Mouse (Mus musculus): ENCODE measurements around the gene Ppm1e. TPM values are rescaled to one million over a fixed set of nuclear protein-coding genes. Genes with fewer than 3 reads are reported as not detected.

Ppm1e gene
- polyA plus RNA-seq (2016; fragmentation: Nextera tagmentation; extraction: Ambion mirVana): 5.8 and 8.5 TPM in 2 replicates

DNA sequence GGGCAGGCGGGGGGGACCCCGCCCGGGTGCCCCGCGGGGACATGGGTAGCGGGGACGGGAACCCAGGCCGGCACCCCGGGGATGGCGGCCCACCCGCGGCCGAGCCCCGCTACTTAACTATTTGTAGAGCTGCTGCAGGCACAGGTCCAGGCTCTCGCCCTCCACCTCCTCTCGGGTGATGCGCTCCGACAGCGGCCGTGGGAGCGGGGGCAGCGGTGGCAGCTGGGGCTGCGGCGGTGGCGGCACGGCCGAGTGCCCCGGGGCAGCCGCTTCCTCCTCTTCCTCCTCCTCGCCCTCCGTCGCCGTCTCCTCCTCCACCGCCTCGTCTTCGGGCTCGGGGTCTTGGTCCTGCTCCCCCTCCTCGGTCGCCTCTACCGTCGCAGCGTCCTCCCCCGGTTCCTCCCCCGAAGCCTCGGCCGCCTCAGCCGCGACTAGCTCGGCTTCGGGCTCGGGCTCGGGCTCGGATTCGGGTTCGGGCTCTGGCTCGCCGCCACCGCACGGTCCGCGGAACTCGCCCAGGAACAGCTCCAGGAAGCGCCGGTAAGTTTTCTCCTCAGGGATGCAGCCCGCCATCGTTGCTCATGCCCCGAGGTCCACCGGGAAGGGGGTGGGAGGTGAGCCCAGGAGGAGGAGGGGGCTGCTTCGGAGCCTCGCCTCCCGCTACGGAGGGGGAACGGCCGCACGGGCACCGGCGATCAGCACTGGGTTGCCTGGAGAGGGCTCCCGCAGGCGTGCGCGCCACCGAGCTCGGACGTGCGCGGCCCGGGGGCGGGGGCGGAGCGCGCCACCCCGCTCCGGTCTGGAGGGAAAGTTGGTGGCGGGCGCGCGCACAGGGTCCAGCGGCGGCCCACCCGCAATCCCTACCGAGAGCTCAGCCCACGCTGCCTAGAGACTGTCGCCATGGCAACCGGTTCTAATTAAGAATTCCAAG, at the start of gene Ppm1e:
Gene Ppm1e, minus strand, starts transcription at position 693 of the 931 bp plus-strand sequence.
- H3K27me3 ChIP-seq (ENCODE audit: low read depth, poor library complexity, severe bottlenecking): peaks cover 18% of the 10 kb centered on the region
- DNase-seq (ENCODE audit: low spot score): peak; percentile 89
- H3K4me3 ChIP-seq: peak within 1 kb of the TSS; percentile 95
- WGBS: under 1% methylated on average over 93 of the region's 104 CpGs
- peaks cover 16% of the 10 kb centered on the region; the same call in 1 of the 2 replicates for H3K36me3 ChIP-seq
- H3K27ac ChIP-seq (replicated peaks): peak within 1 kb of the TSS; percentile 90
- H3K9me3 ChIP-seq (replicated peaks): no peaks in the 10 kb centered on the region
- peaks cover 29% of the 10 kb centered on the region for H3K4me1 ChIP-seq

DNA sequence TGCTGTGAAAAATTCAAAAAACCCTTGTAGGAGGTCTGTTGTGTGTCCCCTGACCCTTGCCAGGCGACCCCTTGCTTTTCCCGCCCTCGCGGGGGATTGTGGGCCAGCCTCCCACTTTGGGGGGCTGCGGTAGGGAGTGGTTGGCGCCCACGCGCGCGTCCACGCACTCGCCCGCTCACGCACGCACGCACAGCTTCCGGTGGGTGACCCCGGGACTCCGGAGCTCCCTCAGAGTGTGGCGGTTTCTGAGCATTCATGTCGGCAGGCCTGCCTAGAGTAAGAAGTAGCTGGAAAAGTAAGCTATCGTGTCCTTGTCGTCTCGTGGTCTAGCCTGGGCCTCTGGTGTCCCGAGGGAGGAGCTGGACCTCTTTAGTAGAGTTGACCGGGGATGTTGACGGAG, 46.1 kb upstream of the Ppm1e start, which contains the start of the genes Rad51c and Tex14:
Gene Rad51c, minus strand, starts transcription at position 79 of the 400 bp plus-strand sequence.
Gene Tex14, plus strand, starts transcription at position 190 of the 400 bp plus-strand sequence.
- H3K4me3 ChIP-seq: peak within 1 kb of the TSS; percentile 63
- peaks cover 25% of the 10 kb centered on the region for H3K36me3 ChIP-seq
- peaks cover 6% of the 10 kb centered on the region for H3K4me1 ChIP-seq
- DNase-seq (ENCODE audit: low spot score): no peak
- WGBS: 77% methylated on average over 27 of the region's 27 CpGs
- H3K9me3 ChIP-seq (replicated peaks): no peaks in the 10 kb centered on the region
- peak within 1 kb of the TSS; percentile 93 for H3K27ac ChIP-seq (replicated peaks)
- no peaks in the 10 kb centered on the region for H3K27me3 ChIP-seq (ENCODE audit: low read depth, poor library complexity, severe bottlenecking)

DNA sequence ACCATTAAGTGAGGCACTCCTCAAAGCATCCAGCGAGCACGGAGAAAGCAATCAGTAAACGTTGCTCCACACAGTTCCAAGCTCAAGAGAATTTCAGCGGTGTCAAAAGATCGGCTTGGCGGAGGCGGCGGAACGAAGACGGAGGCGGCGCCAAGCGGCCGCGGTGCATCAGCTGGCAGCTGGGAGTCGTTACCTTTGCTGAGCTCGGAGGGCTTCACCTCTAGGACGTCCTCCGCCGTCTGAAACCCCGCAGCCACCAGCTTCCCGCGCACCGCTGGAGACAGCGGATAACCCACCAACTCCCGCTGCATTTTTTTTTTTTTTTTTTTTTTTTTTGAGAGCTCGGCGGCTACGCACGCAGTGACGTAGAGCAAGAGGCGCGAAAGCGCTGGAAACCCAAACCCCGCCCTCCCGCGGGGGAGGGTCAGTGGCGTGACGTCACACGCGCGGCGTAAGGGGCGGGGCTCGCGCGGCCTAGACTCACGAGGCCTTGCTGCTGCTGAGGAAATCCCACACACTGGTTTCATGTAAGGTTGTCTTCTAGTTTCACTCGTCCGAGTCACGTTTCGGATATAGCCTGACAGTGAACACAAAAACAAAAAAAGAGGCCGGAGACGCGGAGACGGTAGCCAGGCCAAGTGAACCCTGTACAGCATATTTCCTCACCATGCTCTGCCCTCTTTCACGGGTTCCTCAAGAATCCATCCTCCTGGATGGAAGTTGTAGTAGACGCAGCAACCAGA, 45.5 kb upstream of the Ppm1e start:
- whole genome bisulfite sequencing: 2% methylated on average over 57 of the region's 58 CpGs
- Histone ChIP-seq H3K27me3 (ENCODE audit: low read depth, poor library complexity, severe bottlenecking) (no peaks in the 10 kb centered on the region), H3K36me3 (peaks cover 25% of the 10 kb centered on the region), H3K27ac (replicated peaks) (peak overlapping the region; percentile 93), H3K4me1 (peaks cover 6% of the 10 kb centered on the region), H3K9me3 (replicated peaks) (no peaks in the 10 kb centered on the region), H3K4me3 (peak overlapping the region; percentile 63)
- DNase-seq (ENCODE audit: low spot score): peak; percentile 96

DNA sequence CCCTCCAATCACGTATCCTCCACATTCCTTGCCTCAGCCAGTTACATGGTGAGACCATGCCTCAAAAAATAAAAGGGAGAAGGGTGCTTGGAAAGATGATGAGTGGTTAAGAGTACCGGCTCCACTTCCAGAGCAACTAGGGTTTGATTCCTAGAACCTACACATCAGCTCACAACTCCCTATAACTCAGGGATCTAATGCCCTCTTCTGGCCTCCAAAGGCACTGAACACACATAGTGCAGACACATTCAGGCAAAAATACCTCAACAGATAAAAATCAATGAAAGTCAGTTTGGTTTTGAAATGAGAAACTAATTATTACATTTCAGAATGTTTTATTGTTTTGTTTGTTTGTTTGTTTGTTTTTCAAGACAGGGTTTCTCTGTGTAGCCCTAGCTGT, 39.6 kb upstream of the Ppm1e start:
- Histone ChIP-seq H3K9me3 (replicated peaks) (no peaks in the 10 kb centered on the region), H3K4me1 (no peaks in the 10 kb centered on the region), H3K4me3 (no peak overlapping the region), H3K36me3 (peaks cover 40% of the 10 kb centered on the region), H3K27ac (replicated peaks) (no peak overlapping the region), H3K27me3 (ENCODE audit: low read depth, poor library complexity, severe bottlenecking) (no peaks in the 10 kb centered on the region)
- no peak for DNase-seq (ENCODE audit: low spot score)
- WGBS: 95% methylated on average over 2 of the region's 2 CpGs

DNA sequence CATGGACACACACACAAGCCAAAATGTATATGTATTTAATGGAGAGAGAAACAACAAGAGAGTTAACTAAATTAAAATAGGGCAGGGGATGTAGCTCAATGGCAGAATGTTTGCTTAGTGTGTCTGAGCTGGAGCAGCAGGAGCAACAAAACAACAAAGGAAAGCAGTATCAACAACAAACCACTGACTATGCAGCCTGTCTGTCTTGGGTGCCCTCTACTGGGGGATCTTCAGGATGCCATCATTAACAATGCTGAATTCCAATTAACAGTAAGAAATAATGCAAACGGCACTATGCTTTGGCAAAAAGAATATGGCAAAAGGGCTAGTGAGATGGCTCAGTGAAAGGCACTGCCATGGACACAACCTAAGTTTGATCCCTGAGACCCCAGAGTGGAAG, 35.0 kb upstream of the Ppm1e start:
- H3K27ac ChIP-seq (replicated peaks): no peak overlapping the region; the same call in 1 of the 2 replicates
- peak; percentile 16 for DNase-seq (ENCODE audit: low spot score)
- H3K36me3 ChIP-seq: peaks cover 33% of the 10 kb centered on the region
- H3K9me3 ChIP-seq (replicated peaks): no peaks in the 10 kb centered on the region
- 53% methylated on average over 1 of the region's 1 CpGs for WGBS
- H3K27me3 ChIP-seq (ENCODE audit: low read depth, poor library complexity, severe bottlenecking): no peaks in the 10 kb centered on the region
- no peak overlapping the region for H3K4me3 ChIP-seq
- H3K4me1 ChIP-seq: no peaks in the 10 kb centered on the region

DNA sequence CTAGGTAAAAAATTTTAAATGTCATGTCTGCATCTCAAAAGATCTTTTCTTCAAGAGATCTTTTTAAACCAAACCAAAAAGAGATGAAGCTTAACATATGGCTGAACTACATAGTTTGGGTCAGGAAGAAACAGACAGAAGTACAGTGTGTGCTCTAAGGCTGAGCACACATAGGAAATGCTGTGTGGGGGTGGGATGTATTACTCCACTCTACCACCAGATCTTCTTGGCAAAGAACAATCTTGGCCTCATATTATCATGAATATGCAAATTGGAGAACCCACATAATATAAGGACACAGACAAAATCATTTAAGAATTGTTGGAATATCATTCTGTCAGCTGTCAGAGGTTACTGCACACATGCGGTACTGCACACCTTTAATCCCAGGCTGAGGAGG, 26.9 kb upstream of the Ppm1e start:
- 100% methylated on average over 1 of the region's 1 CpGs for WGBS
- H3K9me3 ChIP-seq (replicated peaks): no peaks in the 10 kb centered on the region
- H3K4me1 ChIP-seq: no peaks in the 10 kb centered on the region
- no peak overlapping the region for H3K27ac ChIP-seq (replicated peaks)
- H3K4me3 ChIP-seq: no peak overlapping the region
- peaks cover 6% of the 10 kb centered on the region; the same call in 1 of the 2 replicates for H3K36me3 ChIP-seq
- H3K27me3 ChIP-seq (ENCODE audit: low read depth, poor library complexity, severe bottlenecking): no peaks in the 10 kb centered on the region
- DNase-seq (ENCODE audit: low spot score): no peak

DNA sequence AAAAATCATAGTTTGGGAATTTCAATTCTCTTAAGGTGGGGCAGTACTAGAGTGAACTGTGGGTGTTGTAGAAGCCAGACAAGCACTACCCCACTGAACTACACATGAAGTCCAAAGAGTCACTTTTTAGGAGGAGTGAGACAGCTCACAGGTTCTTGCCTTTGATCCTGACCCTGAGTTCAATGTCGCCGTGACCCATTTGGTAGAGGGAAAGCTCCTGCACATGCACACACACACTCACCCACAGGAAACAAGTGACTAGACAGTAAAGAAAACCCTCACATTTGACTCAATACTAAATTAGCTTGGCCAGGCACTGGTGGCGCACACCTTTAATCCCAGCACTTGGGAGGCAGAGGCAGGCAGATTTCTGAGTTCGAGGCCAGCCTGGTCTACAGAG, 25.7 kb upstream of the Ppm1e start:
- no peaks in the 10 kb centered on the region for H3K9me3 ChIP-seq (replicated peaks)
- no peaks in the 10 kb centered on the region for H3K4me1 ChIP-seq
- peaks cover 15% of the 10 kb centered on the region for H3K36me3 ChIP-seq
- H3K27ac ChIP-seq (replicated peaks): no peak overlapping the region
- 95% methylated on average over 4 of the region's 4 CpGs for WGBS
- no peak overlapping the region for H3K4me3 ChIP-seq
- DNase-seq (ENCODE audit: low spot score): no peak
- no peaks in the 10 kb centered on the region for H3K27me3 ChIP-seq (ENCODE audit: low read depth, poor library complexity, severe bottlenecking)

DNA sequence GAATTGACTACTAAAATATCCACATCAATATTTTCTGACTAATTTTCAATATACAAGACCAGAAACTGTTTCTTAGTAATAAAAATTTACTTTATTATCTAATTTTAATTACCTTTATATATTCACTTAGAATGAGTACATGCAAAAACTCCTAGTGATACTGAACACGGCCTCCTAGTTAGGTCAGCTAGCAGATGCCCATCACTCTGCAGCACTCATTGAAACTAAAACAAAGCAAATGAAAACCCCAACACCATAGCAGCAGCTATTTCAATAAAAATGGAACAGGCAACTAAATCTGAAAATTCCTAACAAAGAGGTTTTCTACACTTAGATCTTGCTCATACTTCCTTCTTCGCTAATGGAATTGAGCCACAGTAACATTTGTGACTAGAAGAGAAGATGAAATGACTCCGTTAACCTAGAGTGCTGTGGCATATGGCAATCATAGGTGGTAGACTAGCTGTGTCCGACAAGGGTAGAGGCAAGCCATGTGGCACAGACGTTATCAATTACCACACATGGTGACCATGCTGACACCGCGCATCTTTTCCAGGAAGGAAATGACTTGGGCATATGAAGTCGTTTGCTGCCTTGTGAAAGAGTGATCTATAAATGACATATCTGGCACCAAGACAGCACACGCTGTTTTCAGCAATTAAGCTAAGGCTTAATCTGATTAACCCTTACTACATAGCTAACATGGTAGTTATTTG, 9.2 kb upstream of the Ppm1e start:
- Histone ChIP-seq H3K9me3 (replicated peaks) (no peaks in the 10 kb centered on the region), H3K36me3 (no peaks in the 10 kb centered on the region), H3K27ac (replicated peaks) (no peak overlapping the region), H3K4me3 (no peak overlapping the region), H3K27me3 (ENCODE audit: low read depth, poor library complexity, severe bottlenecking) (no peaks in the 10 kb centered on the region), H3K4me1 (no peaks in the 10 kb centered on the region)
- WGBS: 79% methylated on average over 9 of the region's 9 CpGs
- DNase-seq (ENCODE audit: low spot score): no peak

DNA sequence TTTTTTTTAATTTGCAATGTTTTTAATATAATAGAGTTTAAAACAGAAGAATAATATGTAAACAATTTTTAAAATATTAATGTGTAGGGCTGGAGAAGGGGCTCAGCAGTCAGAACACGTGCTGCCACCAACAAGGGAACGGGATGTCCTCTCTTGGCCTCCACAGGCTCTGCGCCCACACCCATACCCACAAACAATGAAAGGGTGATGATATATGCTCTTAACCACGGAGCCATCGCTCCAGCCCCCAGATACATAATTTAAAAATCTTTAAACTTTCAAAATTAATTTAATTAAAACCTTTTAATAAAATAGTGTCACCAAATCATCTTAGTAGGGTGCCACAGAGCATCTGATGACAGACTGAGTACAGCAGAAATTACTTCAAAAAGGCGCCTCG, 8.2 kb upstream of the Ppm1e start:
- no peaks in the 10 kb centered on the region for H3K27me3 ChIP-seq (ENCODE audit: low read depth, poor library complexity, severe bottlenecking)
- no peaks in the 10 kb centered on the region for H3K36me3 ChIP-seq
- H3K9me3 ChIP-seq (replicated peaks): no peaks in the 10 kb centered on the region
- DNase-seq (ENCODE audit: low spot score): no peak
- no peaks in the 10 kb centered on the region for H3K4me1 ChIP-seq
- H3K27ac ChIP-seq (replicated peaks): no peak overlapping the region
- WGBS: 88% methylated on average over 7 of the region's 7 CpGs
- no peak overlapping the region for H3K4me3 ChIP-seq

DNA sequence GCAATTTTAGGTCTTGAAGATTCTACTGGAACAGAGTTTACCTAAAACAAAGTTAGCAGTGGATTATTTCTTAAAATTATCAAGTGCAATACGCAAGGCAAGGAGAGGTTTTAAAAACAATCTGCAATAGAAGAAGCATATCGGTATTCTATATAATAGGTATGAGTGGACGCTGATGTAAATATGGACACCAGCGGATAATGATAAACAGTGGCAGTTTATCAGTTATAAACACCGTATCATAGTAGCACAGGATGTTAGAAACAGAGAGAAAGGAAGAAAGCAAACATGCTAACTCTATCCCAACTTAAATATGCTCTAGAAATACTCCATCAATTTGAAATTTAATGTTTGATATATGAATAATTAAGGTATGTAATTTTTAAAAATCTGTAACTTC, 6.3 kb upstream of the Ppm1e start:
- Histone ChIP-seq H3K4me1 (no peaks in the 10 kb centered on the region), H3K4me3 (no peak overlapping the region), H3K27me3 (ENCODE audit: low read depth, poor library complexity, severe bottlenecking) (0 out of 2 replicates have a peak, but pooled peaks cover under 1% of the 10 kb centered on the region), H3K36me3 (no peaks in the 10 kb centered on the region), H3K9me3 (replicated peaks) (no peaks in the 10 kb centered on the region), H3K27ac (replicated peaks) (no peak overlapping the region)
- 94% methylated on average over 5 of the region's 5 CpGs for WGBS
- DNase-seq (ENCODE audit: low spot score): no peak

DNA sequence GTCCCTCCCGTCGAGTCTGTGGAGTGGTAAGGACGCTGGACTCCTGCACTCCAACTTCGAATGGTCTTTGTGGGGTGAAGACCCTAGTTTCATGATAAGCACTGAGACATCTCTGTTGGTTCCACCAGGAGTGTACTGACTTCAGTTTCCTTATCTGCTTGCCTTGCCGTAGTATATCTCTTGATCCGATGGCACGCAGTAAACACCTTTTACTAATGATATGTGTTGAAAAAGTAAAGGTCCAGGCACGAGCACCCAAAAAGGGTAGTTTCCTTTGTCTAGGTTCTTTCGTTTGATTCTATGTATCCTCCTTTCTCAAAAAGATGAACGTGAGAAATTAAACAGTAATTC, 414 bp upstream of the Ppm1e start:
- peak overlapping the region; percentile 90 for H3K27ac ChIP-seq (replicated peaks)
- peak overlapping the region; percentile 95 for H3K4me3 ChIP-seq
- H3K36me3 ChIP-seq: peaks cover 10% of the 10 kb centered on the region; the same call in 1 of the 2 replicates
- no peaks in the 10 kb centered on the region for H3K9me3 ChIP-seq (replicated peaks)
- DNase-seq (ENCODE audit: low spot score): no peak
- WGBS: 17% methylated on average over 10 of the region's 10 CpGs
- peaks cover 18% of the 10 kb centered on the region for H3K27me3 ChIP-seq (ENCODE audit: low read depth, poor library complexity, severe bottlenecking)
- peaks cover 29% of the 10 kb centered on the region for H3K4me1 ChIP-seq

Data from midbrain, embryonic 10.5 days (tissue).